Mouse (Mus musculus) ES-E14 (cell line): ENCODE measurements around the gene Iqcf6. TPM values are rescaled to one million over a fixed set of nuclear protein-coding genes. Genes with fewer than 3 reads are reported as not detected.
A peak's percentile ranks its signal among the peaks of the same experiment; 100 is the strongest.

Source experiments
- DNase-seq: peaks from one replicate; pipeline ENCODE4 v3.0.0-alpha.2; 2013; ENCODE audit warnings: low read depth, low spot score
- H3K27ac ChIP-seq: 2 replicates; pipeline ENCODE4 v1.5.1; 2012; ENCODE audit warnings: low read depth, mild to moderate bottlenecking, low read length, moderate library complexity, mixed read lengths; ENCODE audit not compliant: poor library complexity, insufficient read depth, severe bottlenecking
- H3K36me3 ChIP-seq: 2 replicates; pipeline ENCODE4 v1.6.1; 2012; ENCODE audit warnings: mild to moderate bottlenecking, low read length, moderate library complexity, mixed read lengths; ENCODE audit not compliant: control insufficient read depth, poor library complexity, insufficient read depth, severe bottlenecking
- H3K4me1 ChIP-seq, 2 experiments: fragments of 150-350 bp in 1 of 2; sonication (generic) in 1 of 2; 2 replicates each; pipeline ENCODE4 v1.6.1; 2012; ENCODE audit warnings: low read length in 2 of 2, mild to moderate bottlenecking in 1 of 2, mixed read lengths in 1 of 2; ENCODE audit not compliant: control insufficient read depth in 2 of 2, insufficient read depth in 2 of 2, poor library complexity in 1 of 2
- H3K4me3 ChIP-seq, 2 experiments: fragments of 150-350 bp in 1 of 2; sonication (generic) in 1 of 2; 2 replicates each; pipeline ENCODE4 v1.5.1; 2012; ENCODE audit warnings: low read length in 2 of 2, low read depth in 1 of 2, mild to moderate bottlenecking in 1 of 2, mixed read lengths in 1 of 2; ENCODE audit not compliant: insufficient read depth in 1 of 2, poor library complexity in 1 of 2, severe bottlenecking in 1 of 2
- H3K9ac ChIP-seq: 2 replicates; pipeline ENCODE4 v1.6.1; 2012; ENCODE audit warnings: low read depth, mild to moderate bottlenecking, low read length, mixed read lengths; ENCODE audit not compliant: poor library complexity, insufficient read depth, severe bottlenecking
- H3K9me3 ChIP-seq: fragments of 150-350 bp; sonication (generic); 2 replicates; pipeline ENCODE4 v1.6.1; 2012; ENCODE audit warnings: low read depth, mild to moderate bottlenecking, low read length; ENCODE audit not compliant: control insufficient read depth, insufficient read depth
- CHD2 ChIP-seq: IDR thresholded peaks from 2 replicates; pipeline ENCODE4 v1.6.1; 2014; ENCODE audit warnings: mild to moderate bottlenecking, low read depth, low read length, inconsistent platforms
- HCFC1 ChIP-seq: IDR thresholded peaks from 2 replicates; pipeline ENCODE4 v1.6.1; 2012; ENCODE audit warnings: low read length, inconsistent platforms, borderline replicate concordance; ENCODE audit not compliant: insufficient read depth
- MAFK ChIP-seq: IDR thresholded peaks from 2 replicates; pipeline ENCODE4 v1.6.1; 2014; ENCODE audit warnings: mild to moderate bottlenecking, low read depth, low read length, inconsistent platforms; ENCODE audit not compliant: insufficient read depth
- ZC3H11A ChIP-seq: IDR thresholded peaks from 2 replicates; pipeline ENCODE4 v1.6.1; 2012; ENCODE audit warnings: low read depth, mild to moderate bottlenecking, inconsistent platforms, low read length, borderline replicate concordance
- ZNF384 ChIP-seq: IDR thresholded peaks from 2 replicates; pipeline ENCODE4 v1.6.1; 2012; ENCODE audit warnings: low read depth, low read length, inconsistent platforms
- in situ Hi-C, 2 experiments: fragments of 600-800 bp; cut with MboI; formaldehyde crosslinking; loops; one replicate each; pipeline ENCODE4 v1.15.1; 2025; ENCODE audit warnings: low sequenced_read_pairs in 2 of 2, inconsistent platforms in 1 of 2; ENCODE audit not compliant: unreplicated experiment in 2 of 2
- total RNA-seq: library from RNA; depleted of rRNA; stranded (reverse); fragments of 300-350 nt; gene quantifications from 2 replicates; pipeline ENCODE4 v1.2.3, GENCODE M21; 2012

Gene Iqcf6
- total RNA-seq, 1 experiment: not detected

GRCm38 (mm10) chr9:106647226-106647625, 20.8 kb downstream of the Iqcf6 start:
- H3K9ac ChIP-seq: no peak overlapping the region
- H3K4me3 ChIP-seq: peak overlapping the region; percentile 4 to 51; a peak in 3 of 4 replicates
- H3K4me1 ChIP-seq: peaks cover 0 to 28% of the 10 kb centered on the region in 2 experiments; a peak in 2 of 4 replicates
- H3K9me3 ChIP-seq: no peaks in the 10 kb centered on the region
- H3K27ac ChIP-seq: no peak overlapping the region
- H3K36me3 ChIP-seq: no peaks in the 10 kb centered on the region
- TF ChIP-seq CHD2: no peak
- no peak for TF ChIP-seq ZNF384
- TF ChIP-seq ZC3H11A: no peak
- TF ChIP-seq HCFC1: no peak
- no peak for TF ChIP-seq MAFK
- in situ Hi-C loops: no loop called here
- DNase-seq: no peak

- no peaks in the 10 kb centered on the region; a peak in 1 of 4 replicates for H3K4me1 ChIP-seq
- DNase-seq: no peak
- H3K36me3 ChIP-seq: no peaks in the 10 kb centered on the region
- no peaks in the 10 kb centered on the region for H3K9me3 ChIP-seq
- no peak overlapping the region for H3K27ac ChIP-seq
- H3K9ac ChIP-seq: no peak overlapping the region
- no peak for TF ChIP-seq ZNF384
- no peak overlapping the region for H3K4me3 ChIP-seq
- in situ Hi-C loops: no loop called here
Measured at GRCm38 (mm10) chr9:106652720-106653119, 26.3 kb downstream of the Iqcf6 start.

GRCm38 (mm10) chr9:106655884-106656720, 29.7 kb downstream of the Iqcf6 start, which contains the start of gene Grm2:
Grm2 (minus strand) TSS chr9:106656082.
- Histone ChIP-seq H3K27ac (no peak within 1 kb of the TSS), H3K4me1 (peaks cover 0 to 4% of the 10 kb centered on the region in 2 experiments; a peak in 2 of 4 replicates), H3K9ac (no peak within 1 kb of the TSS), H3K36me3 (peaks cover 22% of the 10 kb centered on the region), H3K4me3 (peak within 1 kb of the TSS; percentile 60 to 66), H3K9me3 (no peaks in the 10 kb centered on the region)
- TF ChIP-seq HCFC1 (0 out of 2 replicates have a peak, but pooled peaks have one; percentile 21), ZNF384 (no peak)
- peak; percentile 77 for DNase-seq
- in situ Hi-C loops: no loop called here

GRCm38 (mm10) chr9:106656820-106657219, 30.4 kb downstream of the Iqcf6 start:
- Histone ChIP-seq H3K4me1 (peaks cover 2 to 11% of the 10 kb centered on the region in 2 experiments; a peak in 2 of 4 replicates), H3K27ac (no peak overlapping the region), H3K9me3 (no peaks in the 10 kb centered on the region), H3K4me3 (no peak overlapping the region), H3K36me3 (peaks cover 28% of the 10 kb centered on the region), H3K9ac (no peak overlapping the region)
- in situ Hi-C loops: no loop called here
- DNase-seq: no peak
- no peak for TF ChIP-seq ZC3H11A
- no peak for TF ChIP-seq MAFK
- no peak for TF ChIP-seq HCFC1
- TF ChIP-seq CHD2: no peak
- no peak for TF ChIP-seq ZNF384

GRCm38 (mm10) chr9:106657592-106657991, 31.2 kb downstream of the Iqcf6 start:
- no peak for DNase-seq
- in situ Hi-C loops: no loop called here
- H3K9me3 ChIP-seq: no peaks in the 10 kb centered on the region
- no peak overlapping the region for H3K27ac ChIP-seq
- H3K4me3 ChIP-seq: no peak overlapping the region
- TF ChIP-seq CHD2 (no peak), ZC3H11A (no peak), MAFK (no peak), ZNF384 (no peak), HCFC1 (no peak)
- peaks cover 34% of the 10 kb centered on the region for H3K36me3 ChIP-seq
- H3K4me1 ChIP-seq: peaks cover 2 to 15% of the 10 kb centered on the region in 2 experiments; a peak in 2 of 4 replicates
- no peak overlapping the region for H3K9ac ChIP-seq
